In genomic region chr3:124613287-124613686, GRCm38 (mm10) we compare ENCODE assay signal across 21 mouse cellular contexts. TPM values are rescaled to one million over a fixed set of nuclear protein-coding genes. Genes with fewer than 3 reads are reported as not detected.
DNase-seq lines count a peak whose midpoint lies in the region; ATAC-seq and TF ChIP-seq lines count a peak whose summit lies in the region.
"Had no signal": no experiment of that assay in that cellular context is flagged by ENCODE, and none has a peak within 500 bp of the region (broad histone marks: within the 10 kb centered on the region; RNA-seq: fewer than 3 reads in every experiment).

No protein-coding gene starts in this region.

- H3K27me3 ChIP-seq in midbrain, postnatal 0 days (ENCODE audit: insufficient read depth, low read length): no peaks in the 10 kb centered on the region
- H3K27me3 ChIP-seq in midbrain, embryonic 16.5 days (ENCODE audit: control insufficient read depth, insufficient read depth, low read depth, low read length): no peaks in the 10 kb centered on the region
- H3K27me3 ChIP-seq: embryonic facial prominence, embryonic 15.5 days; liver, embryonic 12.5 days had no signal

- H3K4me2 ChIP-seq in midbrain, postnatal 0 days (ENCODE audit: low read depth, low read length, poor library complexity, severe bottlenecking): no peak overlapping the region
- H3K4me2 ChIP-seq in midbrain, embryonic 16.5 days (ENCODE audit: low read length): no peak overlapping the region
- H3K4me2 ChIP-seq: embryonic facial prominence, embryonic 15.5 days; liver, embryonic 12.5 days had no signal

- H3K36me3 ChIP-seq in midbrain, postnatal 0 days (ENCODE audit: insufficient read depth, low read length): no peaks in the 10 kb centered on the region
- H3K36me3 ChIP-seq in midbrain, embryonic 16.5 days (ENCODE audit: control insufficient read depth, insufficient read depth, low read length): no peaks in the 10 kb centered on the region
- H3K36me3 ChIP-seq: embryonic facial prominence, embryonic 15.5 days; liver, embryonic 12.5 days had no signal

- peak; percentile 3 for DNase-seq in cerebellum, adult 9-10 months
- no peak for DNase-seq in cerebellum, adult 11-12 months
- peak; percentile 5 for DNase-seq in midbrain, postnatal 0 days (ENCODE audit: low spot score)
- DNase-seq in layer of hippocampus, postnatal 14 days (ENCODE audit: low spot score in 2 of 2): peak; percentile 7 to 74
- DNase-seq in right cerebral cortex, postnatal 25 days: peak; percentile 32
- DNase-seq in ovary, postnatal 10 days (ENCODE audit: low spot score): no peak
- DNase-seq in kidney, postnatal 10 days: no peak
- DNase-seq: adrenal gland, postnatal 10 days; heart, postnatal 36 days had no signal

- TF ChIP-seq CTCF in midbrain, postnatal 0 days (IDR thresholded peaks at IDR 0.05): no peak

- H3K9me3 ChIP-seq in midbrain, postnatal 0 days (ENCODE audit: low read length): no peaks in the 10 kb centered on the region
- H3K9me3 ChIP-seq in midbrain, embryonic 16.5 days (replicated peaks; ENCODE audit: control insufficient read depth, low read length, poor library complexity, severe bottlenecking): no peaks in the 10 kb centered on the region
- H3K9me3 ChIP-seq: embryonic facial prominence, embryonic 15.5 days; liver, embryonic 12.5 days had no signal

- no peak for ATAC-seq in midbrain, postnatal 0 days (ENCODE audit: low FRiP score)
- ATAC-seq in midbrain, embryonic 16.5 days: no peak
- ATAC-seq: inflammation-experienced regulatory T-cells, adult 6 months; liver, embryonic 12.5 days had no signal

- H3K9ac ChIP-seq in midbrain, postnatal 0 days (replicated peaks; ENCODE audit: low read length, poor library complexity, severe bottlenecking): no peak overlapping the region
- H3K9ac ChIP-seq in midbrain, embryonic 16.5 days (ENCODE audit: low read depth, low read length): no peak overlapping the region
- H3K9ac ChIP-seq: embryonic facial prominence, embryonic 15.5 days; liver, embryonic 12.5 days had no signal

- no peak overlapping the region for H3K27ac ChIP-seq in midbrain, postnatal 0 days (ENCODE audit: low read depth, low read length)
- no peak overlapping the region for H3K27ac ChIP-seq in midbrain, embryonic 16.5 days (ENCODE audit: low read length)
- H3K27ac ChIP-seq: embryonic facial prominence, embryonic 15.5 days; liver, embryonic 12.5 days; stomach, postnatal 0 days had no signal

- no peaks in the 10 kb centered on the region for H3K4me1 ChIP-seq in midbrain, postnatal 0 days (ENCODE audit: insufficient read depth, low read length)
- H3K4me1 ChIP-seq in midbrain, embryonic 16.5 days (ENCODE audit: control insufficient read depth, insufficient read depth, low read length): no peaks in the 10 kb centered on the region
- H3K4me1 ChIP-seq: embryonic facial prominence, embryonic 15.5 days; liver, embryonic 12.5 days had no signal

- H3K4me3 ChIP-seq in midbrain, postnatal 0 days (ENCODE audit: low read depth, low read length): no peak overlapping the region
- H3K4me3 ChIP-seq in midbrain, embryonic 16.5 days (ENCODE audit: low read depth, low read length): no peak overlapping the region
- H3K4me3 ChIP-seq: embryonic facial prominence, embryonic 15.5 days; liver, embryonic 12.5 days had no signal

- 75% methylated on average over 1 of the region's 1 CpGs for WGBS in midbrain, postnatal 0 days
- 60% methylated on average over 1 of the region's 1 CpGs for WGBS in midbrain, embryonic 16.5 days

RNA-seq across cellular contexts. Expression of gene 1700003H04Rik, which starts 32.4 kb away (rescaled TPM):
- total RNA-seq in midbrain, postnatal 0 days (2014; rRNA removed): not detected in 2 replicates
- polyA plus RNA-seq in midbrain, postnatal 0 days (2015; fragmentation: Nextera tagmentation; extraction: Ambion mirVana): not detected in 2 replicates
- not detected in 2 replicates for polyA plus RNA-seq in midbrain, embryonic 16.5 days (2015; fragmentation: Nextera tagmentation; extraction: Ambion mirVana)
- not detected for total RNA-seq in layer of hippocampus, postnatal 14 days (2021)
- total RNA-seq: adrenal gland, postnatal 10 days; gastrocnemius, adult 18-20 months; heart, adult 8-10 months; heart, postnatal 36 days; left cerebral cortex, postnatal 10 days had no signal
- polyA plus RNA-seq: embryonic facial prominence, embryonic 15.5 days; inflammation-experienced regulatory T-cells, adult 6 months; kidney, embryonic 14.5 days; liver, embryonic 12.5 days; lung, embryonic 16.5 days; spleen, adult 2 months; stomach, postnatal 0 days; urinary bladder, adult 2 months had no signal

Comparison
In these comparisons a context has a peak if more than half of its experiments do, and no peak if none do; other contexts are left out.
1. DNase-seq: peak in cerebellum, adult 9-10 months (single experiment), midbrain, postnatal 0 days (single experiment), layer of hippocampus, postnatal 14 days (2 of 2) and right cerebral cortex, postnatal 25 days (single experiment); none in cerebellum, adult 11-12 months (single experiment), ovary, postnatal 10 days (single experiment) and kidney, postnatal 10 days (single experiment).